ENCODE assay signal across 9 mouse cellular contexts in genomic region chr8:87569706-87570563, GRCm38 (mm10). TPM values are rescaled to one million over a fixed set of nuclear protein-coding genes. Genes with fewer than 3 reads are reported as not detected.
DNase-seq lines count a peak whose midpoint lies in the region; ATAC-seq lines count a peak whose summit lies in the region.
"Had no signal": no experiment of that assay in that cellular context is flagged by ENCODE, and none has a peak within 500 bp of the region (broad histone marks: within the 10 kb centered on the region; RNA-seq: fewer than 3 reads in every experiment).

No protein-coding gene starts in this region.

- H3K27me3 ChIP-seq in liver, embryonic 11.5 days (replicated peaks; ENCODE audit: control insufficient read depth, insufficient read depth, low read length) = no peaks in the 10 kb centered on the region
- H3K27me3 ChIP-seq in heart, embryonic 12.5 days (replicated peaks) = peaks cover 6% of the 10 kb centered on the region; the same call in 1 of the 2 replicates
- 0 out of 2 replicates have a peak, but pooled peaks cover 3% of the 10 kb centered on the region for H3K27me3 ChIP-seq in kidney, embryonic 15.5 days
- 0 out of 2 replicates have a peak, but pooled peaks cover 3% of the 10 kb centered on the region for H3K27me3 ChIP-seq in midbrain, embryonic 13.5 days

- no peaks in the 10 kb centered on the region for H3K9me3 ChIP-seq in liver, embryonic 11.5 days (ENCODE audit: control insufficient read depth, low read length)
- H3K9me3 ChIP-seq in heart, embryonic 12.5 days (replicated peaks) = no peaks in the 10 kb centered on the region
- no peaks in the 10 kb centered on the region for H3K9me3 ChIP-seq in kidney, embryonic 15.5 days (replicated peaks)
- H3K9me3 ChIP-seq in midbrain, embryonic 13.5 days = no peaks in the 10 kb centered on the region

- DNase-seq in liver, embryonic 11.5 days (ENCODE audit: low spot score) = no peak
- no peak for DNase-seq in liver
- DNase-seq in urinary bladder, postnatal 14 days (ENCODE audit: low spot score) = no peak
- DNase-seq in right cerebral cortex, postnatal 4 days = no peak

- H3K36me3 ChIP-seq in liver, embryonic 11.5 days (ENCODE audit: control insufficient read depth, insufficient read depth, low read length) = no peaks in the 10 kb centered on the region
- no peaks in the 10 kb centered on the region for H3K36me3 ChIP-seq in heart, embryonic 12.5 days
- no peaks in the 10 kb centered on the region for H3K36me3 ChIP-seq in kidney, embryonic 15.5 days
- no peaks in the 10 kb centered on the region for H3K36me3 ChIP-seq in midbrain, embryonic 13.5 days
- H3K36me3 ChIP-seq: G1E had no signal

- H3K4me2 ChIP-seq in liver, embryonic 11.5 days = peak overlapping the region; percentile 47
- H3K4me2 ChIP-seq in heart, embryonic 12.5 days = peak overlapping the region; percentile 67
- H3K4me2 ChIP-seq in kidney, embryonic 15.5 days = peak overlapping the region; percentile 58
- peak overlapping the region; percentile 43 for H3K4me2 ChIP-seq in midbrain, embryonic 13.5 days (replicated peaks)

- H3K4me1 ChIP-seq in liver, embryonic 11.5 days (replicated peaks; ENCODE audit: control insufficient read depth, insufficient read depth, low read length) = no peaks in the 10 kb centered on the region
- peaks cover 9% of the 10 kb centered on the region for H3K4me1 ChIP-seq in heart, embryonic 12.5 days (replicated peaks)
- H3K4me1 ChIP-seq in kidney, embryonic 15.5 days = peaks cover 14% of the 10 kb centered on the region
- peaks cover 12% of the 10 kb centered on the region for H3K4me1 ChIP-seq in midbrain, embryonic 13.5 days (replicated peaks)

- no peak overlapping the region; the same call in 1 of the 2 replicates for H3K4me3 ChIP-seq in liver, embryonic 11.5 days (ENCODE audit: low read depth, low read length)
- H3K4me3 ChIP-seq in heart, embryonic 12.5 days = peak overlapping the region; percentile 47
- H3K4me3 ChIP-seq in kidney, embryonic 15.5 days (replicated peaks) = peak overlapping the region; percentile 33
- peak overlapping the region; percentile 20; the same call in 1 of the 2 replicates for H3K4me3 ChIP-seq in midbrain, embryonic 13.5 days (replicated peaks)

- no peak for ATAC-seq in liver, embryonic 11.5 days (replicated peaks; ENCODE audit: low FRiP score)
- ATAC-seq in heart, embryonic 12.5 days (ENCODE audit: insufficient number of reproducible peaks, low FRiP score) = no peak; the same call in 1 of the 2 replicates
- no peak for ATAC-seq in kidney, embryonic 15.5 days (replicated peaks; ENCODE audit: low FRiP score)
- ATAC-seq in midbrain, embryonic 13.5 days = no peak
- ATAC-seq in activated CD4-positive, CD25-positive, alpha-beta regulatory T cell, adult 4 months = no peak

- no peak overlapping the region for H3K9ac ChIP-seq in liver, embryonic 11.5 days (ENCODE audit: low read depth, low read length)
- peak overlapping the region; percentile 58; the same call in 1 of the 2 replicates for H3K9ac ChIP-seq in heart, embryonic 12.5 days
- no peak overlapping the region for H3K9ac ChIP-seq in kidney, embryonic 15.5 days
- peak overlapping the region; percentile 25; the same call in 1 of the 2 replicates for H3K9ac ChIP-seq in midbrain, embryonic 13.5 days (replicated peaks)

- no peak overlapping the region for H3K27ac ChIP-seq in liver, embryonic 11.5 days (ENCODE audit: low read depth, low read length)
- H3K27ac ChIP-seq in heart, embryonic 12.5 days (ENCODE audit: poor library complexity, severe bottlenecking) = peak overlapping the region; percentile 49
- peak overlapping the region; percentile 45; the same call in 1 of the 2 replicates for H3K27ac ChIP-seq in kidney, embryonic 15.5 days
- no peak overlapping the region for H3K27ac ChIP-seq in midbrain, embryonic 13.5 days

- WGBS in liver, embryonic 11.5 days = 31% methylated on average over 13 of the region's 13 CpGs
- 32% methylated on average over 13 of the region's 13 CpGs for WGBS in heart, embryonic 12.5 days
- WGBS in kidney, embryonic 15.5 days = 33% methylated on average over 13 of the region's 13 CpGs
- WGBS in midbrain, embryonic 13.5 days = 31% methylated on average over 13 of the region's 13 CpGs

RNA-seq across cellular contexts. Expression of gene 4933402J07Rik, which starts 6.3 kb away (rescaled TPM):
- polyA plus RNA-seq in liver, embryonic 11.5 days (2014; fragmentation: Nextera tagmentation; extraction: Ambion mirVana) = not detected in 2 replicates
- polyA plus RNA-seq in heart, embryonic 12.5 days (2016; fragmentation: Nextera tagmentation; extraction: Ambion mirVana) = not detected in 2 replicates
- polyA plus RNA-seq in kidney, embryonic 15.5 days (2015; fragmentation: Nextera tagmentation; extraction: Ambion mirVana) = not detected in 2 replicates
- not detected in 2 replicates for polyA plus RNA-seq in midbrain, embryonic 13.5 days (2015; fragmentation: Nextera tagmentation; extraction: Ambion mirVana)
- not detected for polyA plus RNA-seq in activated CD4-positive, CD25-positive, alpha-beta regulatory T cell, adult 4 months (2017; shearing (Covaris generic))
- polyA plus RNA-seq: G1E had no signal

Comparison
In these comparisons a context has a peak if more than half of its experiments do, and no peak if none do; other contexts are left out.
1. H3K27ac ChIP-seq: peak in heart, embryonic 12.5 days (single experiment) and kidney, embryonic 15.5 days (single experiment); none in liver, embryonic 11.5 days (single experiment) and midbrain, embryonic 13.5 days (single experiment).
2. H3K9ac ChIP-seq: peak in heart, embryonic 12.5 days (single experiment) and midbrain, embryonic 13.5 days (single experiment); none in liver, embryonic 11.5 days (single experiment) and kidney, embryonic 15.5 days (single experiment).
3. Peak in every context shown above with its lines, with median percentiles within 50 percentile points of each other: H3K4me2 ChIP-seq.